Mouse (Mus musculus): ENCODE results near the gene Itpr3.

- TF ChIP-seq EP300 (IDR thresholded peaks at IDR 0.05; ENCODE audit: low read depth) (no peak), CTCF (IDR thresholded peaks at IDR 0.05; ENCODE audit: low read depth) (no peak)
These were observed 25.7 kb downstream of the Itpr3 start for GRCm38 (mm10) chr17:27082796-27083195.
